Mouse (Mus musculus): ENCODE results near the gene Map2k1. TPM values are rescaled to one million over a fixed set of nuclear protein-coding genes. Genes with fewer than 3 reads are reported as not detected.
A peak's percentile ranks its signal among the peaks of the same experiment; 100 is the strongest.
"Not testable (repeated sequence)": the region's sequence is repeated elsewhere in the genome, so short reads cannot be mapped to it uniquely, and the experiment has no call there.

Gene Map2k1
- 89.2 and 92.4 TPM in 2 replicates for polyA plus RNA-seq (2014; fragmentation: Nextera tagmentation; extraction: Ambion mirVana)

DNA sequence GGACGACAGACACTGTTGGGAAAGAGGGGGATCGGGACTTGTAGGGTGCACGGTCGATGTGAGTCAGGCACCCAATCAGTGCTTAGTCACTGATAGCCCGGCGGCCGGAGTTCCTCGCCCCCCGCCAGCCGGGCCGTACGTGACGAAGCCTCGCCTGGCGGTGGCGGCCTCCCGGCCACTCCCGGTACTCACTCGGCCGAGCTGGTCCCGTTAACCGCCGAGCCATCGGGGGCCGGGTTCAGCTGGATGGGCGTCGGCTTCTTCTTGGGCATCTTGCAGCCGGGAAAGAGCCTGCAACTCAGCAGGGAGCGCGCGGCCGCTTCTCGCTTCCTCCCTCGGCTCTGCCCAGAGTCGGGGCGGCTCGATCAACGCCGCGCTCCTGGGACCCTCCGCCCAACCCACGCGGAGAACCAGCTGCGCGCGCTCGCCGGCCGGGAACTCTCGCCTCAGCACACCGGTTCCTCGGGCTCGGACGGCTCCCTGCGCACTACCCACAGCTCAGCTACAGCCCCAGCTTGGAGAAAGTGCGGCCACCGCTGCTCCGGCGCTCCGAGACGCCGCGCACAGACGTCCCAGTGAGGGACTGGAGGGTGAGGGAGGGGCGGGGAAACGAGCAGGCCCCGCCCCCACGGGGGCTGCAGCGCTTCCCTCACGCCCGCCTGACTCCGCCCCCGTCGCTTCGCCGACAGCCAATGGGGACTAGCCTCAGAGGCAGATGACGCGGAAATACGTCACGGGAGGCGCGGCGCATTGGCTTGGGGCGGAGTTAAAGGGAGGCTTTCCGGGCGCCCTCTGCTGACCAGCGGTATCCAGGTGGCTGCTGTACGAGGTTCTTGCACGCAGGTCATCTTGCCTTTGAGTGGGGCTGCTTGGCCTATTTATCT lies at the start of gene Map2k1:
Gene Map2k1, minus strand, starts transcription at position 611 of the 884 bp plus-strand sequence.
- peaks cover 2 to 16% of the 10 kb centered on the region in 2 experiments for H3K4me1 ChIP-seq (ENCODE audit: control insufficient read depth in 2 of 2, insufficient read depth in 2 of 2, low read length in 2 of 2)
- WGBS = under 1% methylated on average over 81 of the region's 89 CpGs
- peak within 1 kb of the TSS; percentile 93 for H3K9ac ChIP-seq (ENCODE audit: low read length)
- peak within 1 kb of the TSS; percentile 90 for H3K4me2 ChIP-seq (ENCODE audit: low read length)
- no peaks in the 10 kb centered on the region for H3K9me3 ChIP-seq (ENCODE audit: control insufficient read depth, low read length)
- peak within 1 kb of the TSS; percentile 83 to 91 for H3K27ac ChIP-seq (replicated peaks in 1 of 2; ENCODE audit: control insufficient read depth in 1 of 2, insufficient read depth in 1 of 2, low read depth in 2 of 2, low read length in 2 of 2)
- no peaks in the 10 kb centered on the region for H3K27me3 ChIP-seq (ENCODE audit: control insufficient read depth, insufficient read depth, low read length)
- H3K36me3 ChIP-seq (ENCODE audit: control insufficient read depth, insufficient read depth, low read length) = no peaks in the 10 kb centered on the region
- ATAC-seq (ENCODE audit: insufficient number of reproducible peaks, insufficient read depth, low FRiP score, low read depth) = peak; percentile 98
- H3K4me3 ChIP-seq (ENCODE audit: control insufficient read depth in 1 of 2, insufficient read depth in 1 of 2, low read depth in 1 of 2, low read length in 2 of 2) = peak within 1 kb of the TSS; percentile 73

DNA sequence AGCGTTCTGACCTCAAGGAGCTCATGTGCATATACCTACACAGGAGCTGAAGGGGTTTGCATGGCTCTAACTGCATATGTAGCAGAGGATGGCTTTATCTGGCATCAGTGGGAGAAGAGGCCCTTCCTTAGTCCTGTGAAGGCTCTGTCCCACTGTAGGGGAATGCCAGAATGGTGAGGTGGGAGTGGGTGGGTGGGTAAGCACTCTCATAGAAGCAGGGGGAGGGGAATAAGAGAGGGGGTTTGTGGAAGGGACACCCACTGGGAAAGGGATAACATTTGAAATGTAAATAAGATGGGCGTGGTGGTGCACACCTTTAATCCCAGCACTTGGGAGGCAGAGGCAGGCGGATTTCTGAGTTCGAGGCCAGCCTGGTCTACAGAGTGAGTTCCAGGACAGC lies 49.7 kb upstream of the Map2k1 start:
- not testable (repeated sequence) for H3K4me3 ChIP-seq (ENCODE audit: control insufficient read depth in 1 of 2, insufficient read depth in 1 of 2, low read depth in 1 of 2, low read length in 2 of 2); ATAC-seq (ENCODE audit: insufficient number of reproducible peaks, insufficient read depth, low FRiP score, low read depth); H3K9me3 ChIP-seq (ENCODE audit: control insufficient read depth, low read length); H3K4me2 ChIP-seq (ENCODE audit: low read length); H3K27ac ChIP-seq (replicated peaks in 1 of 2; ENCODE audit: control insufficient read depth in 1 of 2, insufficient read depth in 1 of 2, low read depth in 2 of 2, low read length in 2 of 2); H3K27me3 ChIP-seq (ENCODE audit: control insufficient read depth, insufficient read depth, low read length); H3K9ac ChIP-seq (ENCODE audit: low read length); H3K4me1 ChIP-seq (ENCODE audit: control insufficient read depth in 2 of 2, insufficient read depth in 2 of 2, low read length in 2 of 2)
- H3K36me3 ChIP-seq (ENCODE audit: control insufficient read depth, insufficient read depth, low read length) = peaks cover 88% of the 10 kb centered on the region
- 84% methylated on average over 4 of the region's 4 CpGs for WGBS

DNA sequence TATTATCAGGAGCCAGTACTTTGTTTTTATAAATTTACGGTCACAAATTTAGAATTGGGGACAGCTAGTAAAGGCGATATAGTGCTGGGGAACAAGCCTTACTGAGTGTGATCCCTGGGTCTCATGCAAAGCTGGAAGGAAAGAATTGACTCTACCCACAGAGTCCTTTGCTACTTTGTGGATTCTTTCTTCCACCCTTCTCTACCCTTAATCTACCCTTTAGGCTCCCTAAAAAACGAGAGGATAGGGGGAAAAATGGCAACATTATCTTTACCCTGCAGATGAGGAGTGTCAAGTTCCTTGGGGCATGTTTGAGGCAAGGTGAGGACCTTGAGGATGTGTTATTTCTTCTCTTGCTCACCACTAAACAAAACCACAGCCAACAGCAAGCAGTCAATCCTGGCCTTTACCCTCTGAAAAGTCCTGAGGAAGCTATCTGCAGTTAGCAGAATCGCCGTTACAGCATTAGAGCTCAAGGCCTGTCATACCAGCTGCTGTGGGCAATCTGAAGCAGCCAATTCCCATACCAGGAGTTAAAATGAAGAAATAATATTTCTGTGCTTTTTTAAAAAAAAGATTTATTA lies 29.1 kb upstream of the Map2k1 start:
- H3K9ac ChIP-seq (ENCODE audit: low read length) = peak overlapping the region; percentile 89
- no peak for ATAC-seq (ENCODE audit: insufficient number of reproducible peaks, insufficient read depth, low FRiP score, low read depth)

GRCm38 (mm10) chr9:64281781-64282178 lies 28.3 kb upstream of the Map2k1 start:
- H3K9ac ChIP-seq (ENCODE audit: low read length) = peak overlapping the region; percentile 89
- no peaks in the 10 kb centered on the region for H3K9me3 ChIP-seq (ENCODE audit: control insufficient read depth, low read length)
- 0% methylated on average over 24 of the region's 24 CpGs for WGBS
- H3K4me3 ChIP-seq (ENCODE audit: control insufficient read depth in 1 of 2, insufficient read depth in 1 of 2, low read depth in 1 of 2, low read length in 2 of 2) = peak overlapping the region; percentile 68 to 74
- H3K27me3 ChIP-seq (ENCODE audit: control insufficient read depth, insufficient read depth, low read length) = no peaks in the 10 kb centered on the region
- H3K4me2 ChIP-seq (ENCODE audit: low read length) = peak overlapping the region; percentile 72
- H3K27ac ChIP-seq (replicated peaks in 1 of 2; ENCODE audit: control insufficient read depth in 1 of 2, insufficient read depth in 1 of 2, low read depth in 2 of 2, low read length in 2 of 2) = peak overlapping the region; percentile 84 to 85
- peaks cover 4% of the 10 kb centered on the region; the same call in 1 of the 2 replicates for H3K36me3 ChIP-seq (ENCODE audit: control insufficient read depth, insufficient read depth, low read length)
- H3K4me1 ChIP-seq (ENCODE audit: control insufficient read depth in 2 of 2, insufficient read depth in 2 of 2, low read length in 2 of 2) = peaks cover 3 to 10% of the 10 kb centered on the region in 2 experiments; a peak in 3 of 4 replicates
- ATAC-seq (ENCODE audit: insufficient number of reproducible peaks, insufficient read depth, low FRiP score, low read depth) = peak; percentile 87

More for the DNA sequence above, 29.1 kb upstream of the Map2k1 start:
- Histone ChIP-seq H3K36me3 (ENCODE audit: control insufficient read depth, insufficient read depth, low read length) (peaks cover 4% of the 10 kb centered on the region; the same call in 1 of the 2 replicates), H3K9me3 (ENCODE audit: control insufficient read depth, low read length) (no peaks in the 10 kb centered on the region), H3K4me1 (ENCODE audit: control insufficient read depth in 2 of 2, insufficient read depth in 2 of 2, low read length in 2 of 2) (peaks cover 3 to 10% of the 10 kb centered on the region in 2 experiments; a peak in 3 of 4 replicates), H3K27ac (replicated peaks in 1 of 2; ENCODE audit: control insufficient read depth in 1 of 2, insufficient read depth in 1 of 2, low read depth in 2 of 2, low read length in 2 of 2) (0 out of 4 replicates have a peak overlapping the region, but pooled peaks of 1 of the 2 experiments have one; percentile 84), H3K4me2 (ENCODE audit: low read length) (peak overlapping the region; percentile 72), H3K4me3 (ENCODE audit: control insufficient read depth in 1 of 2, insufficient read depth in 1 of 2, low read depth in 1 of 2, low read length in 2 of 2) (peak overlapping the region; percentile 68 to 74; a peak in 3 of 4 replicates), H3K27me3 (ENCODE audit: control insufficient read depth, insufficient read depth, low read length) (no peaks in the 10 kb centered on the region)
- 53% methylated on average over 5 of the region's 5 CpGs for WGBS

DNA sequence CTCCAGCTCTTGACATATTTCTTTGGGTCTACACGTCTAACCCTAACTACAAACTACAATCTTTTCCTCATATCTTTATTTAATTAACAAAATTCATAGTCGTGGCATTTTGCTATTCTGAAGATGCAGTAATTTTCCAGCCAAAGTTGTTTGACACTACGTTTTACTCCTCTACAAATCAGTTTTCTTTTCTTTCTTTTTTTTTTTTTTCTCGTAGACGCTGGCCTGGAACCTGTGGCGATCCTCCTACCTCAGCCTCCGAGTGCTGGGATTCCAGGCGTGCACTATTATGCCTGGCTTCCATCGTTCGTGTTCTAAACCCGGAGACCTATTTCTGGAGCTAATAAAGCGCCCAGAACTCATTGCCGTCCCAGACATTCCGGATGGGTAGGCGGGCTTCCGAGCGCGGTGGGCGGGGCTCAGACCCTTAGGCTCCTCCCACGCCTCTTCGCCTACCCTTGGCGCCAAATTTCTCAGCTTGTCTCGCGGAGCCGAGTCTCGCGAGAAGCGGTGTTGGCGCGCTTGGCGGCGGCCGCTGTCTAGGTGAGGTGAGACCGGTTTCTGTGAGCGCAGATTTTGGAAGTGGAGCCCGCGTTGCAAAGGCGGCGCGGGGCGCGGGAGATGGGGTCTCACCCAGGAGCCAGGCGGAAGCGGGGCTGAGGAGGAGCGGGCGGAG lies 27.8 kb upstream of the Map2k1 start, which contains the start of gene Tipin:
Gene Tipin, plus strand, starts transcription at position 477 of the 676 bp plus-strand sequence.
- WGBS = 2% methylated on average over 46 of the region's 46 CpGs
- H3K9ac ChIP-seq (ENCODE audit: low read length) = peak within 1 kb of the TSS; percentile 89
- ATAC-seq (ENCODE audit: insufficient number of reproducible peaks, insufficient read depth, low FRiP score, low read depth) = peak; percentile 91

GRCm38 (mm10) chr9:64278665-64279310 lies 25.4 kb upstream of the Map2k1 start:
- Histone ChIP-seq H3K27me3 (ENCODE audit: control insufficient read depth, insufficient read depth, low read length) (no peaks in the 10 kb centered on the region), H3K4me3 (ENCODE audit: control insufficient read depth in 1 of 2, insufficient read depth in 1 of 2, low read depth in 1 of 2, low read length in 2 of 2) (no peak overlapping the region), H3K9ac (ENCODE audit: low read length) (no peak overlapping the region), H3K4me1 (ENCODE audit: control insufficient read depth in 2 of 2, insufficient read depth in 2 of 2, low read length in 2 of 2) (peaks cover 3 to 10% of the 10 kb centered on the region in 2 experiments; a peak in 3 of 4 replicates), H3K4me2 (ENCODE audit: low read length) (no peak overlapping the region), H3K27ac (replicated peaks in 1 of 2; ENCODE audit: control insufficient read depth in 1 of 2, insufficient read depth in 1 of 2, low read depth in 2 of 2, low read length in 2 of 2) (no peak overlapping the region), H3K36me3 (ENCODE audit: control insufficient read depth, insufficient read depth, low read length) (no peaks in the 10 kb centered on the region), H3K9me3 (ENCODE audit: control insufficient read depth, low read length) (no peaks in the 10 kb centered on the region)
- WGBS = 90% methylated on average over 6 of the region's 6 CpGs
- ATAC-seq (ENCODE audit: insufficient number of reproducible peaks, insufficient read depth, low FRiP score, low read depth) = no peak

More for the DNA sequence above, 27.8 kb upstream of the Map2k1 start, which contains the start of gene Tipin:
- no peaks in the 10 kb centered on the region for H3K27me3 ChIP-seq (ENCODE audit: control insufficient read depth, insufficient read depth, low read length)
- peaks cover 3 to 10% of the 10 kb centered on the region in 2 experiments; a peak in 3 of 4 replicates for H3K4me1 ChIP-seq (ENCODE audit: control insufficient read depth in 2 of 2, insufficient read depth in 2 of 2, low read length in 2 of 2)
- H3K27ac ChIP-seq (replicated peaks in 1 of 2; ENCODE audit: control insufficient read depth in 1 of 2, insufficient read depth in 1 of 2, low read depth in 2 of 2, low read length in 2 of 2) = peak within 1 kb of the TSS; percentile 84 to 85
- no peaks in the 10 kb centered on the region for H3K9me3 ChIP-seq (ENCODE audit: control insufficient read depth, low read length)
- peak within 1 kb of the TSS; percentile 72 for H3K4me2 ChIP-seq (ENCODE audit: low read length)
- peak within 1 kb of the TSS; percentile 68 to 74 for H3K4me3 ChIP-seq (ENCODE audit: control insufficient read depth in 1 of 2, insufficient read depth in 1 of 2, low read depth in 1 of 2, low read length in 2 of 2)
- H3K36me3 ChIP-seq (ENCODE audit: control insufficient read depth, insufficient read depth, low read length) = peaks cover 4% of the 10 kb centered on the region; the same call in 1 of the 2 replicates
